Mouse (Mus musculus) hindbrain, embryonic 10.5 days (tissue): ENCODE data around the gene Fbn1. TPM values are rescaled to one million over a fixed set of nuclear protein-coding genes. Genes with fewer than 3 reads are reported as not detected.
"Not testable (repeated sequence)": the region's sequence is repeated elsewhere in the genome, so short reads cannot be mapped to it uniquely, and the experiment has no call there.

ENCODE experiments used
- DNase-seq: peaks from one replicate; pipeline ENCODE4 v3.0.0-alpha.2; 2017; ENCODE audit warnings: low spot score
- H3K27ac ChIP-seq: fragments of 300-500 bp; sonication (generic); 2 replicates; pipeline ENCODE4 v1.5.1; 2016; ENCODE audit warnings: mild to moderate bottlenecking, moderate library complexity
- H3K27me3 ChIP-seq: fragments of 300-500 bp; sonication (generic); 2 replicates; pipeline ENCODE4 v1.6.1; 2016; ENCODE audit warnings: mild to moderate bottlenecking; ENCODE audit not compliant: poor library complexity, insufficient read depth, severe bottlenecking
- H3K36me3 ChIP-seq: fragments of 300-500 bp; sonication (generic); 2 replicates; pipeline ENCODE4 v1.6.1; 2016; ENCODE audit warnings: mild to moderate bottlenecking, moderate library complexity
- H3K4me1 ChIP-seq: fragments of 300-500 bp; sonication (generic); replicated peaks from 2 replicates; pipeline ENCODE4 v1.6.1; 2016; ENCODE audit warnings: mild to moderate bottlenecking
- H3K4me3 ChIP-seq: fragments of 300-500 bp; sonication (generic); 2 replicates; pipeline ENCODE4 v1.5.1; 2016; ENCODE audit warnings: mild to moderate bottlenecking, moderate library complexity
- H3K9me3 ChIP-seq: fragments of 300-500 bp; sonication (generic); 2 replicates; pipeline ENCODE4 v1.6.1; 2016; ENCODE audit warnings: mild to moderate bottlenecking, moderate library complexity
- WGBS: fragments of 180-500 bp; shearing (Covaris S2); methylation state at CpG from one replicate; pipeline ENCODE4 v1.1.7; 2016; 5-methylcytosine and 5-hydroxymethylcytosine counted together
- polyA plus RNA-seq: library from polyadenylated mRNA; unstranded; fragments of >200 nt; fragmentation: Nextera tagmentation; extraction: Ambion mirVana; gene quantifications from 2 replicates; pipeline ENCODE4 v1.2.1, GENCODE M21; 2016

The Fbn1 gene
- polyA plus RNA-seq, 1 experiment from 2014 or later, result 7.0 TPM

DNA sequence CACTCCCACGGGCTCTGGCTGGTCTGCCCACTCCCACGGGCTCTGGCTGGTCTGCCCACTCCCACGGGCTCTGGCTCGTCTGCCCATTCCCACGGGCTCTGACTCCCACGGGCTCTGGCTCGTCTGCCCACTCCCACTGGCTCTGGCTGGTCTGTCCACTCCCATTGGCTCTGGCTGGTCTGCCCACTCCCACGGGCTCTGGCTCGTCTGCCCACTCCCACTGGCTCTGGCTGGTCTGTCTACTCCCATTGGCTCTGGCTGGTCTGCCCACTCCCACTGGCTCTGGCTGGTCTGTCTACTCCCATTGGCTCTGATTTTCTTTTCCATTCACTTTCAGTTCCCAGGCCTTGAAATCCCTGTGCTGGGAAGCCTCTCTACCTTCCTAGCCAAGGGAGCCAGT is 227.8 kb downstream of the Fbn1 start:
- not testable (repeated sequence) for H3K36me3 ChIP-seq, DNase-seq, H3K9me3 ChIP-seq, H3K4me3 ChIP-seq, H3K4me1 ChIP-seq, H3K27ac ChIP-seq, H3K27me3 ChIP-seq
- 88% methylated on average over 9 of the region's 9 CpGs for WGBS

GRCm38 (mm10) chr2:125278474-125278873 is 229.3 kb downstream of the Fbn1 start:
- H3K36me3 ChIP-seq, result no peaks in the 10 kb centered on the region
- WGBS, result 80% methylated on average over 7 of the region's 7 CpGs
- DNase-seq, result no peak
- no peaks in the 10 kb centered on the region for H3K9me3 ChIP-seq
- H3K4me3 ChIP-seq, result no peak overlapping the region
- peaks cover 5% of the 10 kb centered on the region; the same call in 1 of the 2 replicates for H3K4me1 ChIP-seq
- H3K27ac ChIP-seq, result no peak overlapping the region
- no peaks in the 10 kb centered on the region for H3K27me3 ChIP-seq

DNA sequence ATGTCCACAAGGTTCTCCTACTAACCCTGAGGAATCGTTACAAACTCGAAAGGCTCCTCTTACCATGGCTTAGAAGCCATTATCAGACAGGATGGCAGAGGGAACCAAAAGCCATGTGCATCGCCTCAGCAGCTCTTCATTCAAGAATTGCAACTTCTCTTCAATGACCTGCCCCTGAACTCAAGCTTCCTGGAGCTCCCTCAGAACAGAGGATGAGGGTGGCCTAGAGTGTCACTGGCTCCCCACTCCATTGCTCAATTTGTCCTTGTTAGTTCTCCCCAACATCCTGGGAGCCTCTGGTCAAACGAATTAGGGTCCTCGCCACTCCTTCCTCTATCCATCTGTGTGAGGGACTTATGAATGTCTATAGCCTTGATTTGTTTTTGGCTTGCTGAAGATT is 231.1 kb downstream of the Fbn1 start:
- Histone ChIP-seq H3K4me3 (no peak overlapping the region), H3K4me1 (peaks cover 5% of the 10 kb centered on the region; the same call in 1 of the 2 replicates), H3K27me3 (no peaks in the 10 kb centered on the region), H3K9me3 (no peaks in the 10 kb centered on the region), H3K36me3 (no peaks in the 10 kb centered on the region), H3K27ac (no peak overlapping the region)
- no peak for DNase-seq
- 86% methylated on average over 5 of the region's 5 CpGs for WGBS

DNA sequence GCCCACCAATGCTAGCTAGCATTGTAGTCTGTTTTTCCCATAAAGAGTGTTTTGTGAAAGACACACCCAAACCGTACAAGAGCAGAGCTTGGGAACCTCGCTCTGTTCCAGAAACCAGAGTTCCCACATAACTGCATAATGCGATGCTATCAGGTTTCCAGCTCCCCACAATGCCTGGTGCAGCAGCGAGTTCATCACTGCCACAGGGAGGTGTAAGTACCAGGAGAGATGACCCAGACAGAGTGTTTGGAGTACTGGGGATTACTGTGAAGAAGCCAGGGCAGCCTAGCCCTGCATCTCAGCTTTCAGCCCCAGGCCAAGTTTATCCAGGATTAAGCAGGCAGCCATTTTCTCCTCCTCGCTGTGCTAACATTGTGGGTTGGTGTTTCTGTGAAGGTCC is 232.2 kb downstream of the Fbn1 start:
- no peak overlapping the region for H3K27ac ChIP-seq
- peaks cover 5% of the 10 kb centered on the region; the same call in 1 of the 2 replicates for H3K4me1 ChIP-seq
- H3K9me3 ChIP-seq, result no peaks in the 10 kb centered on the region
- no peaks in the 10 kb centered on the region for H3K27me3 ChIP-seq
- H3K36me3 ChIP-seq, result no peaks in the 10 kb centered on the region
- DNase-seq, result no peak
- WGBS, result 59% methylated on average over 5 of the region's 5 CpGs
- H3K4me3 ChIP-seq, result no peak overlapping the region

GRCm38 (mm10) chr2:125268876-125269275 is 238.9 kb downstream of the Fbn1 start:
- no peak overlapping the region for H3K4me3 ChIP-seq
- H3K4me1 ChIP-seq, result no peaks in the 10 kb centered on the region
- H3K9me3 ChIP-seq, result no peaks in the 10 kb centered on the region
- H3K27ac ChIP-seq, result no peak overlapping the region
- DNase-seq, result no peak
- no peaks in the 10 kb centered on the region for H3K27me3 ChIP-seq
- H3K36me3 ChIP-seq, result no peaks in the 10 kb centered on the region
- WGBS, result 76% methylated on average over 1 of the region's 1 CpGs

DNA sequence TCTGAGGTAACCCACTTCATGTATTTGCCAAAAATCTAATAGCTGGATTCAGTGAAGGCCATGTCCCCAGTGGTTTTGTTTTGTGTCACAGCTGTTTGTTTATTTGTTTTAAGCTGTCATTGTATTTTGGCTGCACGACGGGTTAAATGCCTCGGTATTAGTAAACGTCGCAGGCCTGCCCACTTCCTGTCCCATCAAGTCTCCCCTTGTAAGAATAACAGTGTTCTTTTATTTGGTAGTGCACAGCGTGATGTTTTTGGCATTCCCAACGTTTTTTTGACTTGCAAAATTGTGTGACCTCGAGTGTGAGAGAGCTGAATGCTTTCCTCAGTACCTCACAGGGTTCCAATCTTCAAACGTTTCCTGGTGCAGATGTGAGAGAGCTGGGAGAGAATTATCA is 244.0 kb downstream of the Fbn1 start:
- no peak for DNase-seq
- 20% methylated on average over 9 of the region's 9 CpGs for WGBS
- H3K36me3 ChIP-seq, result peaks cover 22% of the 10 kb centered on the region
- H3K4me3 ChIP-seq, result no peak overlapping the region
- no peaks in the 10 kb centered on the region for H3K27me3 ChIP-seq
- H3K9me3 ChIP-seq, result no peaks in the 10 kb centered on the region
- H3K27ac ChIP-seq, result no peak overlapping the region
- H3K4me1 ChIP-seq, result no peaks in the 10 kb centered on the region

- Histone ChIP-seq H3K9me3 (no peaks in the 10 kb centered on the region), H3K36me3 (peaks cover 29% of the 10 kb centered on the region), H3K4me3 (no peak overlapping the region), H3K4me1 (no peaks in the 10 kb centered on the region), H3K27me3 (no peaks in the 10 kb centered on the region), H3K27ac (no peak overlapping the region)
- DNase-seq, result peak; percentile 25
- 19% methylated on average over 5 of the region's 5 CpGs for WGBS
Observed at GRCm38 (mm10) chr2:125263056-125263455, 244.7 kb downstream of the Fbn1 start.

GRCm38 (mm10) chr2:125260326-125260725 is 247.5 kb downstream of the Fbn1 start:
- no peak overlapping the region for H3K4me3 ChIP-seq
- 84% methylated on average over 2 of the region's 2 CpGs for WGBS
- no peak overlapping the region for H3K27ac ChIP-seq
- peaks cover 56% of the 10 kb centered on the region for H3K36me3 ChIP-seq
- no peaks in the 10 kb centered on the region for H3K27me3 ChIP-seq
- no peaks in the 10 kb centered on the region for H3K4me1 ChIP-seq
- no peaks in the 10 kb centered on the region for H3K9me3 ChIP-seq
- no peak for DNase-seq

DNA sequence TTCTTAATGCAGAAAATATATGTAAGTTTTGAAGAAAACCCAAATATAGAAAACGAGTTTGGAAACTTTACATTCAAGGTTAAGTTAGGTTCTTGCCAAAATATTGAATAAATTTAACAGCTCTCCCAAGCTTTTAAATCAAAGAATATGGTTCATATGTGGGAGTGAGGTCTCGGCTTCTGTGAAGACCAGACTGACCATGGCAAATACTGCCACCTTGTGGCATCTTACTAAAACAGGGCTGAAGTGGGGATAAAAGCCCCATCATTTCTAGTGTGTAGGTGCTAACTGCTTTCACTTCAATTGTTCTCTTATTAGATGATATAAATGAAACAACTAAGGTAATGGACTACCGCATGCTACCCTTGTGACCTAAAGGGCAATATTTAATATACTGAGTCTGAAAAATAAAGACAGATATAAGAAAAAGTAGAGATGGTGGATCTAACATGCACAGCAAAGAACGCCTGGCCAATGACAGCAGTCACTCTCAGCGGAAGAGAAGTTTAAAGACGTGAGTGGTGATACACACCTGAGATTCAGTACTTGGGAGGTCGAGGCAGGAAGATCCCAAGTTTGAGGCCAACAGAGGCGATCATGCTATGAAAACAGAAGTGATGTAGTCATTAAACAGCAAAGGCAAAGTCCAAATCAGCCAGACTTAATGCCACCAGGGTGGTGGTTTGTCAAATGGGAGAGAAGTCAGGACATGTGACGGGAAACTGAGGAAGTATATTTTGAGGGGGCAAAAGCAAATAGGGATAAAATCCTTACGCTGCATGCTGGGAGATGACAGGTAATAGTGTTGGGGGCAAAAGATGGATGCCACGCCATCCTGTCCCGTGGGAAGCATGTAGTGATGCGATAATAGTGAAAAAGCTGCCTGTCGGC is 248.3 kb downstream of the Fbn1 start:
- no peak for DNase-seq
- H3K9me3 ChIP-seq, result no peaks in the 10 kb centered on the region
- no peak overlapping the region for H3K4me3 ChIP-seq
- no peaks in the 10 kb centered on the region for H3K4me1 ChIP-seq
- H3K27me3 ChIP-seq, result no peaks in the 10 kb centered on the region
- H3K36me3 ChIP-seq, result peaks cover 63% of the 10 kb centered on the region
- H3K27ac ChIP-seq, result no peak overlapping the region
- WGBS, result 87% methylated on average over 14 of the region's 14 CpGs

DNA sequence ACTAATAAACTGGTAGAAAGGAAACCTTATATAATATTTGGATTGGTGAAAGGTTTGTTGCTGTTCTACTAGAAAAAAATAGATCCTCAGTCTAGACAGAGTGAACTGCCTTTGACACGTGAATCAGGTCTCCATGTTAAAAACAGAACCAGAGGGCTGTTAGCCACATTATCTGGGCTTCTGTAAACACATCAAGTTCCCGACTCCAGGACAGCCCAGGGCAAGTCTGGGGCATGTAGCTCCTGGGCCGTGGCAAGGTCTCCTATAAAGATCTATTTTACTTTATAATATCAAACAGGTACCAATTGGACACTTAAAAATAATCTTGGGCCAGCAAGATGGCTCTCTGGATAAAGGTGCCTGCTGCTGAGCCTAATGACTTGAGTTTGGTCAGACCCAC is 251.9 kb downstream of the Fbn1 start:
- Histone ChIP-seq H3K27me3 (no peaks in the 10 kb centered on the region), H3K27ac (no peak overlapping the region), H3K36me3 (peaks cover 98% of the 10 kb centered on the region), H3K9me3 (no peaks in the 10 kb centered on the region), H3K4me3 (no peak overlapping the region), H3K4me1 (no peaks in the 10 kb centered on the region; the same call in 1 of the 2 replicates)
- DNase-seq, result no peak
- WGBS, result 88% methylated on average over 3 of the region's 3 CpGs

DNA sequence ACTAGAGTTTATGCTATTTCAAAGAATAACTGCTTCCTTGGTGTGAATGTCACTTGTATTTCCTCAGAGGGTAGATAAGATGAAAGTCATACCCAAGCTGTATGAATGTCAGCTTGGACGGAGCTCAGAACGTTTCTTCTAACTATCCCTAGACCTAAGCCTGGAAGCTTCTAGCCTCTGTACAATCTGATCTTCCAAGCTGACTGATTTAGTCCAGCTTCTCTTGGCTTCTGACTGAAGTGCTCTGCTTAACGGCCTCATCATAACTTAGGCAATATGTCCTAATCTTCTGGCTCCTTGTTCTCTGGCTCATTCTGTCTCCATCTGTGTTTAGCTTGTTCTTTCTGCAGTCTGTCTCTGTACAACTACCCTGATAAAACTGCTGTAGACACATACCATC is 253.2 kb downstream of the Fbn1 start:
- H3K4me1 ChIP-seq, result peaks cover 5% of the 10 kb centered on the region
- DNase-seq, result no peak
- no peak overlapping the region for H3K4me3 ChIP-seq
- no peaks in the 10 kb centered on the region for H3K9me3 ChIP-seq
- H3K27ac ChIP-seq, result no peak overlapping the region
- WGBS, result 97% methylated on average over 3 of the region's 3 CpGs
- peaks cover 98% of the 10 kb centered on the region for H3K36me3 ChIP-seq
- H3K27me3 ChIP-seq, result no peaks in the 10 kb centered on the region

DNA sequence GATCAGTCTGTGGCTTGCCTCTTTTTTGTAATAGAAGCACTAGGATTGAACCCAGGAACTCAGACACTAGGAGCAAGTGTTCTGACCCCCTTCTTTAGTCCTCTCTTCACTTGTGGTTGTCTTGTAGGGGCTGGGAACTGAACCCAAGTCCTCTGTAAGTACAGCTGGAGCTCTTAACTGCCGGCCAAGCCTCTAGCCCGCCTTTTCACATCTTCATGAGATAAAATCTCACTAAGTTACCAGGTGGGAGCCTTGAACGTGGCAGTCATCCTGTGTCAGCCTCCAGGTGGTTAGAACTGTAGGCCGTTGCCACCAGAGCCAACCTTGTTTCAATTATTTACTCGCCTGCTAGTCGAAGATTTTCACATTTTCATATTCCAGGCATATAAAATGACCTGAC is 254.1 kb downstream of the Fbn1 start:
- Histone ChIP-seq H3K4me3 (no peak overlapping the region), H3K27ac (no peak overlapping the region), H3K9me3 (no peaks in the 10 kb centered on the region), H3K4me1 (peaks cover 14% of the 10 kb centered on the region), H3K27me3 (no peaks in the 10 kb centered on the region), H3K36me3 (peaks cover 96% of the 10 kb centered on the region)
- no peak for DNase-seq
- WGBS, result 97% methylated on average over 6 of the region's 6 CpGs

DNA sequence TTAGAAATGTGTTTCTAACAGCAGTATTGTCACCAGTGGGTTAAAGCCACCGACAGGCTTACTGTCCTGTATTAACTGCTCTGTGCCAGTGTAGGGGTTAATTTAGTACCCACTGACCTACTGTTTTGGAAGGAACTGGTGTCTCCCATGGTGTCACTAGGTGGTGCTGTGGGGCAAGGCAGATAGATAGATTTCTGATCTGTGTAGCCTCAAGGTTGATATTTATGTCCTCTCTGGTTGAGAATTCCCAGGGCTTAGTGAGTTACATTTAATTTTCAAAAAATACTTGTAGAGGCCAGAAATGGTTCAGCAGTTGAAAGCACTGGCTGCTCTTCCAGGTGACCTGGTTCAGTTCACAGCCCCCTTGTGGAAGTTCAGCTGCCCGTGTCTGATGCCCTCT is 255.5 kb downstream of the Fbn1 start:
- no peak overlapping the region for H3K4me3 ChIP-seq
- H3K9me3 ChIP-seq, result no peaks in the 10 kb centered on the region
- H3K36me3 ChIP-seq, result peaks cover 82% of the 10 kb centered on the region
- WGBS, result 65% methylated on average over 2 of the region's 2 CpGs
- peak; percentile 44 for DNase-seq
- no peaks in the 10 kb centered on the region for H3K27me3 ChIP-seq
- peaks cover 21% of the 10 kb centered on the region for H3K4me1 ChIP-seq
- H3K27ac ChIP-seq, result no peak overlapping the region
